Mouse (Mus musculus): ENCODE data around the gene Slc34a2. TPM values are rescaled to one million over a fixed set of nuclear protein-coding genes. Genes with fewer than 3 reads are reported as not detected.
A peak's percentile ranks its signal among the peaks of the same experiment; 100 is the strongest.

Gene Slc34a2
- polyA plus RNA-seq, 1 experiment from 2014 or later: 0.23 TPM

DNA sequence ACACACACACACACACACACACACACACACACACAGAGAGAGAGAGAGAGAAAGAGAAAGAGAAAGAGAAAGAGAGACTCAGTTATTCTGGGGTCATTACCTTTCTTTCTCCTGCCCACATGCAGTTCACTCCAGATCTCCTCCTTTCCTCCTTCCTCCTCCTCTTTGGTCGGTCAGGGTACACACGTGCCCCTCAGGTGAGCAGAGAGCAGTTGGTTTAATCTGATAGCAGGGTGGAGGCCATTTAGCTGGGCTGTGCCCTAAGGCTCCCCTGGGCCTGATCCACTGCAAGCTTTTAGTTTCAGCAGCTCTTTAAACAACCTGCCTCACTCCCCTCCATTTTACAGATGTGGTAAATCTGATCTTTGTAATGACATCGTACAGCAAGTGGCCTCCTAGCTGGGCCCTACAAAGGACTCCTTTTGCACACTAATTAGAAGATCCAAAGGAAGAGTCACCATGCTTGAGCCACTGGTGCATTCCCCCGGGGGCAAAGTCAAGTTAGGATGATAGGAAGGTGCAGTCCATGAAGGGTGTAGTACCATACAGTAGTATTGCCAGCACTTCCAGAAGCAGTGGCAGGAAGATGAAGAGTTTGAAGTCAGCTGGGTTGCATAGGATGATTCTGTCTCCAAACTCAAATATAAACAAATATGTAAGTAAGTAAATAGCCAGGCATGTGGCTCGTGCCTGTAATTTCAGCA, 37.6 kb upstream of the Slc34a2 start:
- no peaks in the 10 kb centered on the region for H3K27me3 ChIP-seq (ENCODE audit: control insufficient read depth, insufficient read depth, low read length)
- ATAC-seq (ENCODE audit: low FRiP score) (no peak), DNase-seq (ENCODE audit: low spot score) (no peak)
- H3K27ac ChIP-seq: no peak overlapping the region
- H3K36me3 ChIP-seq (replicated peaks; ENCODE audit: control insufficient read depth, insufficient read depth): no peaks in the 10 kb centered on the region
- H3K4me2 ChIP-seq (replicated peaks): no peak overlapping the region
- 69% methylated on average over 5 of the region's 5 CpGs for WGBS
- H3K9me3 ChIP-seq (ENCODE audit: control insufficient read depth, low read length): peaks cover 5% of the 10 kb centered on the region; the same call in 1 of the 2 replicates
- 0 out of 2 replicates have a peak, but pooled peaks cover 3% of the 10 kb centered on the region for H3K4me1 ChIP-seq (replicated peaks; ENCODE audit: control insufficient read depth, insufficient read depth, low read length)
- H3K9ac ChIP-seq: no peak overlapping the region
- no peak overlapping the region for H3K4me3 ChIP-seq (replicated peaks; ENCODE audit: low read length)

DNA sequence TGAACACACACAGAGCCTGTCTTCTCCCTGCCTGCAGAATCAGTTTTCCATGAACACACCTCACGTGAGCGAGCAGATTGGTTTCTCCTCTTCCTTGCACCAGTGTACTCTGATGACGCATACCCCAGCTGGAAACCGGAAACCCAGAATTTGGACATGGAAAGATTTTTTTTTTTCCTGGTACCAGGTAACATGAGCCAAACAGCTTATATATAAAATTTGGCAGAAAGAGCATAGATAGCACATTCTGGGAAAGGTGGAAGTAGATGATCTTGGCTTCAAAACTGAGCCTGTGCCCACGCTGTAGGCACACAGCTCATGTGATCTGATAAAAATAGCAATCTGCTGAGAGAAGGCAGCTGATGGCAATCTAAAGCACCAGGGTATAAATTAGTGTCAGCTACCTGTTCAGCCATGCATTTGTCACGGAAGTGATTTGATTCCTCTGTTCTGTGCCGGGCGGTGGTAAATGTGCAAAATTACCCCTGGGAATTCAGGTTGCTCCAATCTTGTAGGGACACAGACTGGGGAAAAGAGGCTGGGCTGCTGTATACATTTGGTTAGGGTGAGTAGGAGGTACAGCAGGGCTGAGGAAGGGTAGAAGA, 35.2 kb upstream of the Slc34a2 start:
- no peak overlapping the region for H3K4me3 ChIP-seq (replicated peaks; ENCODE audit: low read length)
- H3K9ac ChIP-seq: no peak overlapping the region
- 0 out of 2 replicates have a peak, but pooled peaks cover 3% of the 10 kb centered on the region for H3K4me1 ChIP-seq (replicated peaks; ENCODE audit: control insufficient read depth, insufficient read depth, low read length)
- H3K9me3 ChIP-seq (ENCODE audit: control insufficient read depth, low read length): peaks cover 10% of the 10 kb centered on the region; the same call in 1 of the 2 replicates
- no peak overlapping the region for H3K27ac ChIP-seq
- no peaks in the 10 kb centered on the region for H3K27me3 ChIP-seq (ENCODE audit: control insufficient read depth, insufficient read depth, low read length)
- no peak overlapping the region for H3K4me2 ChIP-seq (replicated peaks)
- DNase-seq (ENCODE audit: low spot score): no peak
- no peaks in the 10 kb centered on the region for H3K36me3 ChIP-seq (replicated peaks; ENCODE audit: control insufficient read depth, insufficient read depth)
- ATAC-seq (ENCODE audit: low FRiP score): 0 out of 2 replicates have a peak, but pooled peaks have one; percentile 27
- 62% methylated on average over 8 of the region's 8 CpGs for WGBS

DNA sequence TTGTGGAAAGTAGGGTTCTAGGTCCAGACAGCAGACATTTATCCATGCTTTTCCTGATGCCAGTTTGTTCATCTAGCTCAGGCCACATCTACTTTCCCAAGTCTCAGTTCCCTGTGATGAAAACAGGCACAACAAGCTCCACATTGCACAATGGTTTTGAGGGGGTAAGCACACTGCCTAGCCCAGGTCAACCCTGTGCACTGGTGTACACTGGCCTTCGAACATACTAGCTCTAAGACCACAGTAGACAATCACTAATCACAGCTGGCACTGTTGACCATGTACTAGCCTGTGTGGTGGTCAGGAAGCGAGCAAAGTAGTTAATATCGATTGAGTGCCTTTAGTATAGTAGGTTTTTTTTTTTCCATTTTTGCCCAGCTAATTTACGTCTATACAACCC, 34.4 kb upstream of the Slc34a2 start:
- DNase-seq (ENCODE audit: low spot score) (no peak), ATAC-seq (ENCODE audit: low FRiP score) (0 out of 2 replicates have a peak, but pooled peaks have one; percentile 6)
- H3K27ac ChIP-seq: no peak overlapping the region
- H3K4me3 ChIP-seq (replicated peaks; ENCODE audit: low read length): no peak overlapping the region
- peaks cover 10% of the 10 kb centered on the region; the same call in 1 of the 2 replicates for H3K9me3 ChIP-seq (ENCODE audit: control insufficient read depth, low read length)
- 87% methylated on average over 4 of the region's 4 CpGs for WGBS
- no peaks in the 10 kb centered on the region for H3K36me3 ChIP-seq (replicated peaks; ENCODE audit: control insufficient read depth, insufficient read depth)
- no peak overlapping the region for H3K9ac ChIP-seq
- H3K4me2 ChIP-seq (replicated peaks): no peak overlapping the region
- no peaks in the 10 kb centered on the region for H3K27me3 ChIP-seq (ENCODE audit: control insufficient read depth, insufficient read depth, low read length)
- 0 out of 2 replicates have a peak, but pooled peaks cover 3% of the 10 kb centered on the region for H3K4me1 ChIP-seq (replicated peaks; ENCODE audit: control insufficient read depth, insufficient read depth, low read length)

DNA sequence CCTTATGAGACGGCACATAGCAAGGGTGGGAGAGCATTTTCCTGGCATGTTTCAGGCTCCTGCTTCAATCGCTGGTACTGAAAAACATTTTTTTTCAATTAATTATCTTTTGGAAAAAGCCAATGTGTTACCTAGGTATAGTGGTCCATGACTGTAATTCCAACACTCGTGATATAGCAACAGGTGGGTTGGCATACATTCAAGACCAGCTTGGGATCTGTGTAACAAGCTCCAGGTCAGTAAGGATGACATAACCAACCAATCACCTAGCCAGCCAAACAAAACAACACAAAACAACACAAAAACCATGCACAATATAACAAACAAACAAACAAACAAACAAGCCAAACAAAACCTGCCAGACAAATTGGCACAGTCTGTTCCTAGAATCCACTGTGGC, 33.9 kb upstream of the Slc34a2 start:
- WGBS: 85% methylated on average over 3 of the region's 3 CpGs
- Histone ChIP-seq H3K9ac (no peak overlapping the region), H3K36me3 (replicated peaks; ENCODE audit: control insufficient read depth, insufficient read depth) (no peaks in the 10 kb centered on the region), H3K4me1 (replicated peaks; ENCODE audit: control insufficient read depth, insufficient read depth, low read length) (0 out of 2 replicates have a peak, but pooled peaks cover 3% of the 10 kb centered on the region), H3K27me3 (ENCODE audit: control insufficient read depth, insufficient read depth, low read length) (no peaks in the 10 kb centered on the region), H3K9me3 (ENCODE audit: control insufficient read depth, low read length) (peaks cover 10% of the 10 kb centered on the region; the same call in 1 of the 2 replicates), H3K27ac (no peak overlapping the region), H3K4me3 (replicated peaks; ENCODE audit: low read length) (no peak overlapping the region), H3K4me2 (replicated peaks) (no peak overlapping the region)
- ATAC-seq (ENCODE audit: low FRiP score): no peak
- no peak for DNase-seq (ENCODE audit: low spot score)

DNA sequence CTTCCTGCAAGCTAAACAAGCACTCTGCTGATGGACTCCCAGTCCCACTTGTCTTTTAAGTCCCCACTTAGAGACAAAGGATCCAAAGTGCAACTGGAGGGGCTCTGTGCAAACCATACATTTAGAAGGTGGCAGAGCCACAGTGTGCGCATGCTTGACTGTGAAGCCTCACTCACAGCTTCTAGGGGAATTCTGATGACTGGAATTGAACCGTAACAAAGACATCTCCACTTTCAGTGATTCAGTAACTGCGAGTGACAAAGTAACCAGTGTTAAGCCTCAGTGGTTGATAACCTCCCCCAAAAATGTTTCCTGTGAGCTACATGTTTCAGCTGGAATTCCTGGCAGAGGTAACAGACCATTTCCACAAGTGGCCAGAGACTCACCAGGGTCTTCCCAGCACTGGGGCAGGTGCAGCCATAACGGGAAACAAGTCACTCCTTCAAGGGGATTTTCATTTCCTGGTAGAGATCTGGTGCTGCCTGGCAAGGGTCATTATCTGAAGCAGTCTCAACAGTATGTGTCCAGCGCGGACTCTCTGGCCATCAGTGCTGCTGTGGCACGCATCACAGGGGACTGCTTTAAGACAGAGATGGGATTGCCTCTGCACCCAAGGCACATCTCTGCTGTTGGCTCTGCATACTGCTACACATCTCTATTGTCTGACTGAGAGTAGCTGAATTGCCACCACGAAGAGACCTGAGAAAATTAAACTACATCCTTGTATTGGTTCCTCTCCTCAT, 28.7 kb upstream of the Slc34a2 start:
- Histone ChIP-seq H3K4me1 (replicated peaks; ENCODE audit: control insufficient read depth, insufficient read depth, low read length) (no peaks in the 10 kb centered on the region), H3K4me3 (replicated peaks; ENCODE audit: low read length) (no peak overlapping the region), H3K4me2 (replicated peaks) (no peak overlapping the region), H3K9me3 (ENCODE audit: control insufficient read depth, low read length) (peaks cover 10% of the 10 kb centered on the region; the same call in 1 of the 2 replicates), H3K36me3 (replicated peaks; ENCODE audit: control insufficient read depth, insufficient read depth) (no peaks in the 10 kb centered on the region), H3K27me3 (ENCODE audit: control insufficient read depth, insufficient read depth, low read length) (no peaks in the 10 kb centered on the region), H3K9ac (no peak overlapping the region), H3K27ac (no peak overlapping the region)
- DNase-seq (ENCODE audit: low spot score) (no peak), ATAC-seq (ENCODE audit: low FRiP score) (no peak)
- WGBS: 82% methylated on average over 8 of the region's 8 CpGs

DNA sequence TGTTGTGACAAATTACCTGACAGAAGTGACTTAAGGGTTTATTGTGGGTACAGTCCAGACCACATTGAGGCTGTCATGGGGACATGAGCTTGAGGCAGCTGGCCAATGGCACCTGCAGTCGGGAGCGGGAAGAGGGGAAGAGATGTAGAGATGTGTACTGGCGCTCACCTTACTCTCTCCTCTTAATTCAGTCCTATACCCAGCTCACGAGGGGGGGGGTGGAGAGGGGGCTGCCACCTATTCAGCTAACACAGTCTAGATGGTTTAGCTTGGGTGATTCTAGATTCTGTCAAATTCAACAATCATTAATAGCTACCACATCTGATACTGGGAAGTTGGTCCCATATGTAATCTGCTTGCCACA, 28.1 kb upstream of the Slc34a2 start:
- Histone ChIP-seq H3K9me3 (ENCODE audit: control insufficient read depth, low read length) (peaks cover 10% of the 10 kb centered on the region; the same call in 1 of the 2 replicates), H3K4me1 (replicated peaks; ENCODE audit: control insufficient read depth, insufficient read depth, low read length) (no peaks in the 10 kb centered on the region), H3K4me2 (replicated peaks) (no peak overlapping the region), H3K27ac (no peak overlapping the region), H3K36me3 (replicated peaks; ENCODE audit: control insufficient read depth, insufficient read depth) (no peaks in the 10 kb centered on the region), H3K4me3 (replicated peaks; ENCODE audit: low read length) (no peak overlapping the region), H3K9ac (no peak overlapping the region), H3K27me3 (ENCODE audit: control insufficient read depth, insufficient read depth, low read length) (no peaks in the 10 kb centered on the region)
- WGBS: 88% methylated on average over 4 of the region's 4 CpGs
- ATAC-seq (ENCODE audit: low FRiP score): no peak
- no peak for DNase-seq (ENCODE audit: low spot score)

DNA sequence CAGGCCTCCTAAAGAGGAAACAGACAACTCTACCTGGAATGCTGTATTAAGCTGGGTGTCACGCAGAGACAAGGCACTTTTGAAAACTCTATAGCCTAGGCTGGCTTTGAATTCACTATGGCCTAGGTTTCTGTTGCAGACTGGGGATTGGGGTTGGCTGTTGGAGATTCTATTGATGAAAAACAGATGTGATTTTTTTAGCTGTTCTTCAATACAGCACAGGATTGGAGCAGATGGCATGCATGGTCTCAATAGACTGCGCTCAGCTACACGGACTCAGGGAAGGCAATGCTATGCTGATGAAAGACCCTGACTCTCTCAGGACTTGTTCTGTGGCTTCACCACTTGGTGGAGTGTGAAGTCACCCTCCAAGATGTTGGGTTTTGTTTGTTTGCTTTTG, 26.6 kb upstream of the Slc34a2 start:
- Histone ChIP-seq H3K4me1 (replicated peaks; ENCODE audit: control insufficient read depth, insufficient read depth, low read length) (no peaks in the 10 kb centered on the region), H3K36me3 (replicated peaks; ENCODE audit: control insufficient read depth, insufficient read depth) (no peaks in the 10 kb centered on the region), H3K27ac (no peak overlapping the region), H3K27me3 (ENCODE audit: control insufficient read depth, insufficient read depth, low read length) (no peaks in the 10 kb centered on the region), H3K4me2 (replicated peaks) (no peak overlapping the region), H3K9me3 (ENCODE audit: control insufficient read depth, low read length) (no peaks in the 10 kb centered on the region), H3K9ac (no peak overlapping the region), H3K4me3 (replicated peaks; ENCODE audit: low read length) (no peak overlapping the region)
- DNase-seq (ENCODE audit: low spot score) (no peak), ATAC-seq (ENCODE audit: low FRiP score) (no peak)
- 78% methylated on average over 3 of the region's 3 CpGs for WGBS

DNA sequence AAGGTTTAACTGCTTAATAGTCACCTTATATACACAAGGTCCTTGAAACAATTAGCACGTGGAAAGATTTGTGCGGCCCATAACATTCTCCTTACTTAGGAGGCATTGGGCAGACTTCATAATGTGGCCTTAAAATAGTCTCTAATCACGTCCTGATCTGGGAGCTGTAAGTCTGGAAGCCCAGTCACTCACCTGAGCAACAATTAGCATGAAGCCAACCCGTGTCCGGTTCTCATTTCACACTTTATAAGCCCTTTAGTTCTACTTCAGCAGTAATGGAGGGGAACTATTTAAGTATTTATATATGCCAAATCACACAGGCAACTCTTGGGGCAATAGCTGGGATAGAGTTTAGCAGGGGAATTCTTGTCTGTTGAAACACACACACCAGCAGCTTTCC, 21.3 kb upstream of the Slc34a2 start:
- no peak for DNase-seq (ENCODE audit: low spot score)
- WGBS: 73% methylated on average over 5 of the region's 5 CpGs
- no peak for ATAC-seq (ENCODE audit: low FRiP score)
- H3K27me3 ChIP-seq (ENCODE audit: control insufficient read depth, insufficient read depth, low read length): no peaks in the 10 kb centered on the region
- H3K4me2 ChIP-seq (replicated peaks): no peak overlapping the region
- no peak overlapping the region for H3K4me3 ChIP-seq (replicated peaks; ENCODE audit: low read length)
- no peak overlapping the region for H3K9ac ChIP-seq
- H3K27ac ChIP-seq: no peak overlapping the region
- H3K4me1 ChIP-seq (replicated peaks; ENCODE audit: control insufficient read depth, insufficient read depth, low read length): no peaks in the 10 kb centered on the region
- H3K9me3 ChIP-seq (ENCODE audit: control insufficient read depth, low read length): no peaks in the 10 kb centered on the region
- H3K36me3 ChIP-seq (replicated peaks; ENCODE audit: control insufficient read depth, insufficient read depth): no peaks in the 10 kb centered on the region

DNA sequence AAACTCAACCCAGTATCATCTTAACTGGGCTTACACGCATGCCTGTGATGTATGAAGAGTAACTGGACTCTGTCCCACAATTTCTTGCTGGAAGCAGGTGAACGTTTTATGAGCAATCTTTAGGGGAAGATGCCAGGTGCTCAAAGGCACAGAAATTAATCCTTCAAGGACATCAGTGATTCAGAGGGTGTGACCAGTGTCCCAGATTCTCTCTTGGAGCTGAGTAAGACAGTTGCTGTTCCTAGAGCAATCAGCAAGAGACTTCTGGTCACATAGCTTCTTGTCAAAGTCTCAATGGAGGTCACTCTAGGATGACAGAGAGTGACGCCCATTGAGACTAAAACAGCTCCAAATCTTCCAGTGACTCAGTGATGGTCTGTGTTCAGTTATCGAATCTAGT, 19.6 kb upstream of the Slc34a2 start:
- Histone ChIP-seq H3K4me3 (replicated peaks; ENCODE audit: low read length) (no peak overlapping the region), H3K4me2 (replicated peaks) (no peak overlapping the region), H3K36me3 (replicated peaks; ENCODE audit: control insufficient read depth, insufficient read depth) (no peaks in the 10 kb centered on the region), H3K4me1 (replicated peaks; ENCODE audit: control insufficient read depth, insufficient read depth, low read length) (no peaks in the 10 kb centered on the region), H3K9ac (no peak overlapping the region), H3K27me3 (ENCODE audit: control insufficient read depth, insufficient read depth, low read length) (no peaks in the 10 kb centered on the region), H3K27ac (no peak overlapping the region), H3K9me3 (ENCODE audit: control insufficient read depth, low read length) (no peaks in the 10 kb centered on the region)
- ATAC-seq (ENCODE audit: low FRiP score) (no peak), DNase-seq (ENCODE audit: low spot score) (no peak)
- WGBS: 85% methylated on average over 4 of the region's 4 CpGs
